Mouse (Mus musculus): Measurements from ENCODE around the gene Cytl1.
A peak's percentile ranks its signal among the peaks of the same experiment; 100 is the strongest.

The Cytl1 gene

GRCm38 (mm10) chr5:37735224-37735623, at the start of gene Cytl1:
Gene Cytl1 (plus strand): TSS chr5:37735519.
- no peak for DNase-seq (ENCODE audit: low read depth, low spot score)

GRCm38 (mm10) chr5:37692759-37693158, 42.6 kb upstream of the Cytl1 start:
- DNase-seq (ENCODE audit: low read depth, low spot score) = no peak

GRCm38 (mm10) chr5:37695773-37696172, 39.5 kb upstream of the Cytl1 start:
- peak; percentile 21 for DNase-seq (ENCODE audit: low read depth, low spot score)

- no peak for DNase-seq (ENCODE audit: low read depth, low spot score)
Measured at GRCm38 (mm10) chr5:37697286-37697685, 38.0 kb upstream of the Cytl1 start.

- DNase-seq (ENCODE audit: low read depth, low spot score) = no peak
Measured at GRCm38 (mm10) chr5:37699757-37700156, 35.6 kb upstream of the Cytl1 start.

- DNase-seq (ENCODE audit: low read depth, low spot score) = no peak
Measured at GRCm38 (mm10) chr5:37704962-37705361, 30.4 kb upstream of the Cytl1 start.

- peak; percentile 35 for DNase-seq (ENCODE audit: low read depth, low spot score)
Measured at GRCm38 (mm10) chr5:37708124-37708523, 27.2 kb upstream of the Cytl1 start.

- DNase-seq (ENCODE audit: low read depth, low spot score) = peak; percentile 11
Measured at GRCm38 (mm10) chr5:37709257-37709904, 25.9 kb upstream of the Cytl1 start.

- peak; percentile 71 for DNase-seq (ENCODE audit: low read depth, low spot score)
Measured at GRCm38 (mm10) chr5:37716505-37717372, 18.6 kb upstream of the Cytl1 start, which contains the start of gene Stk32b. Gene Stk32b (minus strand): TSS chr5:37717171.

- peak; percentile 44 for DNase-seq (ENCODE audit: low read depth, low spot score)
Measured at GRCm38 (mm10) chr5:37717384-37717963, 17.8 kb upstream of the Cytl1 start.

- no peak for DNase-seq (ENCODE audit: low read depth, low spot score)
Measured at GRCm38 (mm10) chr5:37720670-37721069, 14.6 kb upstream of the Cytl1 start.

- DNase-seq (ENCODE audit: low read depth, low spot score) = no peak
Measured at GRCm38 (mm10) chr5:37725220-37725886, 10.0 kb upstream of the Cytl1 start.

GRCm38 (mm10) chr5:37730781-37731180, 4.5 kb upstream of the Cytl1 start:
- no peak for DNase-seq (ENCODE audit: low read depth, low spot score)

- DNase-seq (ENCODE audit: low read depth, low spot score) = no peak
Measured at GRCm38 (mm10) chr5:37736213-37736612, 894 bp downstream of the Cytl1 start.

- no peak for DNase-seq (ENCODE audit: low read depth, low spot score)
Measured at GRCm38 (mm10) chr5:37743889-37744707, 8.8 kb downstream of the Cytl1 start.

- peak; percentile 74 for DNase-seq (ENCODE audit: low read depth, low spot score)
Measured at GRCm38 (mm10) chr5:37752027-37752967, 17.0 kb downstream of the Cytl1 start.

- no peak for DNase-seq (ENCODE audit: low read depth, low spot score)
Measured at GRCm38 (mm10) chr5:37753366-37753765, 18.0 kb downstream of the Cytl1 start.

- DNase-seq (ENCODE audit: low read depth, low spot score) = no peak
Measured at GRCm38 (mm10) chr5:37762046-37762445, 26.7 kb downstream of the Cytl1 start.

GRCm38 (mm10) chr5:37765851-37766250, 30.5 kb downstream of the Cytl1 start:
- DNase-seq (ENCODE audit: low read depth, low spot score) = no peak

GRCm38 (mm10) chr5:37767231-37767630, 31.9 kb downstream of the Cytl1 start:
- DNase-seq (ENCODE audit: low read depth, low spot score) = no peak
